In the genomic region with DNA sequence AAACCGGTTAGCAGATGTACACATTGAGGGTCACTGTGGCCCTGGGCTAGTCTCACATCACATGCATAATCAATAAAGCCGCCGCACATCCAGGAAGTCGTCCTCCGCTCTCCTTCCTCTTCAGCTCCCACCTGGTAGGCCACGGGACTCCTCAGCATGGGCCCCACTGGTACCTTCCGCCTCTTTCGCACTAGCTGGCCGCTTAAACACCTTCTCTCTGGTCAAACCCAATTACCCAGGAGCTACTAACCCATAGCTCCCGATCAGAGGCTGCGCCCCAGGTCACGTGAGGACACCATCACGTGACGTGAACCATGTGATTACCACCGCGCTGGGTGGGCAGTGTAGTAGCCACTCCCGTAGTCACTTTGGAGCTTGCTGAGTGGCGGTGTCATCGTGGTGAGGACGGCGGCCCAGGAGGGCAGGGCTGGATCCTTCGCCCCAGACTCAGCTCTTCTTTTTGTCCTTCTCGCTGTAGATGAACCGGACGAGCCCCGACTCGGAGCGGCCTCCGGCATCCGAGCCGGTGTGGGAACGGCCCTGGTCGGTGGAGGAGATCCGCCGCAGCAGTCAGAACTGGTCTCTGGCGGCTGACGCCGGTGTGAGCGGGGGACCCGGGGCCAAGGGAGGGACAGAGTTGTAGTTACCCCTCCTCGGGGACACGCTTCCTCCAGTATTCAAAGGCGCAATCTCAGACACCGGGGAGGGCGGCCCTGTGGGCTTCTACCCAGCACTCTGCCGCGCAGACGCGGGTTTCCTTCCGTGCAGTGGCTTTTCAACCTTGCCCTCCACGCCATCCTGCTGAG, we compare ENCODE assay signal across 8 mouse cellular contexts. TPM values are rescaled to one million over a fixed set of nuclear protein-coding genes. Genes with fewer than 3 reads are reported as not detected.
DNase-seq lines count a peak whose midpoint lies in the region; ATAC-seq lines count a peak whose summit lies in the region.

A gene (plus strand): TSS at position 310 of the 806 bp plus-strand sequence.

- H3K4me1 ChIP-seq in hindbrain, embryonic 15.5 days (replicated peaks) = peaks cover 23% of the 10 kb centered on the region

- 0% methylated on average over 51 of the region's 51 CpGs for WGBS in hindbrain, embryonic 15.5 days

- peak; percentile 92 for DNase-seq in T-cell, adult 2 months (ENCODE audit: low spot score)
- peak; percentile 94 to 95 for DNase-seq in cerebellum, postnatal 36 days
- DNase-seq in frontal cortex, postnatal 36 days (ENCODE audit: low spot score in 2 of 2) = peak; percentile 95 to 97
- DNase-seq in left cerebral cortex, adult 11 months (ENCODE audit: low spot score) = peak; percentile 93
- peak; percentile 95 to 97 for DNase-seq in lung, postnatal 4 days
- peak; percentile 92 for DNase-seq in retina, postnatal 7 days (ENCODE audit: low read depth, low spot score)
- peak; percentile 92 for DNase-seq in urinary bladder, adult 2 months (ENCODE audit: low spot score)

- H3K27me3 ChIP-seq in hindbrain, embryonic 15.5 days = no peaks in the 10 kb centered on the region

- H3K4me3 ChIP-seq in hindbrain, embryonic 15.5 days = peak within 1 kb of the TSS; percentile 77

- H3K4me2 ChIP-seq in hindbrain, embryonic 15.5 days = peak within 1 kb of the TSS; percentile 63

- H3K36me3 ChIP-seq in hindbrain, embryonic 15.5 days = peaks cover 17% of the 10 kb centered on the region; the same call in 1 of the 2 replicates

- peak within 1 kb of the TSS; percentile 82 for H3K27ac ChIP-seq in hindbrain, embryonic 15.5 days (replicated peaks)

- H3K9me3 ChIP-seq in hindbrain, embryonic 15.5 days = no peaks in the 10 kb centered on the region

- peak within 1 kb of the TSS; percentile 55 for H3K9ac ChIP-seq in hindbrain, embryonic 15.5 days

- peak; percentile 99 for ATAC-seq in hindbrain, embryonic 15.5 days (ENCODE audit: low FRiP score, low read depth)

RNA-seq across cellular contexts. Expression of the gene that starts here (rescaled TPM):
- polyA plus RNA-seq in hindbrain, embryonic 15.5 days (2015; fragmentation: Nextera tagmentation; extraction: Ambion mirVana) = 64.8 and 65.7 TPM in 2 replicates
- 54.7 and 56.1 TPM in 2 replicates for polyA plus RNA-seq in urinary bladder, adult 2 months (2012; rRNA removed)

Comparison
In these comparisons a context has a peak if more than half of its experiments do, and no peak if none do; other contexts are left out.
1. Peak in every context shown above with its lines: DNase-seq, ATAC-seq, H3K4me3 ChIP-seq and H3K27ac ChIP-seq.